Mouse (Mus musculus) gastrocnemius, adult 18-20 months (tissue): ENCODE data around the gene Ccdc63. TPM values are rescaled to one million over a fixed set of nuclear protein-coding genes. Genes with fewer than 3 reads are reported as not detected.

Experiments
- DNase-seq: peaks from one replicate; pipeline ENCODE4 v3.0.0; 2021; ENCODE audit warnings: low spot score
- total RNA-seq, 2 experiments: library from RNA; stranded (reverse); gene quantifications; 2 replicates each; pipeline ENCODE4 v1.2.3; 2021

Gene Ccdc63
- total RNA-seq, 2 experiments from 2014 or later: not detected

GRCm38 (mm10) chr5:122129068-122129655 is 11.5 kb downstream of the Ccdc63 start:
- DNase-seq: peak; percentile 81

- DNase-seq: no peak
Observed at GRCm38 (mm10) chr5:122125211-122125760, 15.3 kb downstream of the Ccdc63 start.

GRCm38 (mm10) chr5:122116243-122116642 is 24.4 kb downstream of the Ccdc63 start:
- no peak for DNase-seq

- no peak for DNase-seq
Observed at GRCm38 (mm10) chr5:122115266-122115763, 25.3 kb downstream of the Ccdc63 start.

GRCm38 (mm10) chr5:122114176-122114575 is 26.4 kb downstream of the Ccdc63 start:
- DNase-seq: peak; percentile 55

GRCm38 (mm10) chr5:122113450-122113849 is 27.2 kb downstream of the Ccdc63 start:
- no peak for DNase-seq

GRCm38 (mm10) chr5:122111933-122112248 is 28.7 kb downstream of the Ccdc63 start:
- no peak for DNase-seq

GRCm38 (mm10) chr5:122111091-122111932 is 29.3 kb downstream of the Ccdc63 start:
- DNase-seq: no peak

- DNase-seq: no peak
Observed at GRCm38 (mm10) chr5:122110625-122111024, 30.0 kb downstream of the Ccdc63 start.

- no peak for DNase-seq
Observed at GRCm38 (mm10) chr5:122109325-122110060, 31.1 kb downstream of the Ccdc63 start.

GRCm38 (mm10) chr5:122108104-122108503 is 32.5 kb downstream of the Ccdc63 start:
- DNase-seq: no peak

GRCm38 (mm10) chr5:122106212-122106611 is 34.4 kb downstream of the Ccdc63 start:
- no peak for DNase-seq

GRCm38 (mm10) chr5:122104981-122105380 is 35.6 kb downstream of the Ccdc63 start:
- DNase-seq: no peak

GRCm38 (mm10) chr5:122104201-122104600 is 36.4 kb downstream of the Ccdc63 start:
- no peak for DNase-seq

- DNase-seq: no peak
Observed at GRCm38 (mm10) chr5:122103075-122103474, 37.5 kb downstream of the Ccdc63 start.

GRCm38 (mm10) chr5:122102476-122103050 is 38.1 kb downstream of the Ccdc63 start:
- DNase-seq: no peak

- DNase-seq: no peak
Observed at GRCm38 (mm10) chr5:122094439-122094838, 46.2 kb downstream of the Ccdc63 start.

- DNase-seq: no peak
Observed at GRCm38 (mm10) chr5:122093734-122094133, 46.9 kb downstream of the Ccdc63 start.

GRCm38 (mm10) chr5:122092794-122093193 is 47.8 kb downstream of the Ccdc63 start:
- DNase-seq: no peak

GRCm38 (mm10) chr5:122091070-122091469 is 49.6 kb downstream of the Ccdc63 start:
- DNase-seq: no peak

- DNase-seq: no peak
Observed at GRCm38 (mm10) chr5:122089664-122090063, 51.0 kb downstream of the Ccdc63 start.
